In the genomic region with DNA sequence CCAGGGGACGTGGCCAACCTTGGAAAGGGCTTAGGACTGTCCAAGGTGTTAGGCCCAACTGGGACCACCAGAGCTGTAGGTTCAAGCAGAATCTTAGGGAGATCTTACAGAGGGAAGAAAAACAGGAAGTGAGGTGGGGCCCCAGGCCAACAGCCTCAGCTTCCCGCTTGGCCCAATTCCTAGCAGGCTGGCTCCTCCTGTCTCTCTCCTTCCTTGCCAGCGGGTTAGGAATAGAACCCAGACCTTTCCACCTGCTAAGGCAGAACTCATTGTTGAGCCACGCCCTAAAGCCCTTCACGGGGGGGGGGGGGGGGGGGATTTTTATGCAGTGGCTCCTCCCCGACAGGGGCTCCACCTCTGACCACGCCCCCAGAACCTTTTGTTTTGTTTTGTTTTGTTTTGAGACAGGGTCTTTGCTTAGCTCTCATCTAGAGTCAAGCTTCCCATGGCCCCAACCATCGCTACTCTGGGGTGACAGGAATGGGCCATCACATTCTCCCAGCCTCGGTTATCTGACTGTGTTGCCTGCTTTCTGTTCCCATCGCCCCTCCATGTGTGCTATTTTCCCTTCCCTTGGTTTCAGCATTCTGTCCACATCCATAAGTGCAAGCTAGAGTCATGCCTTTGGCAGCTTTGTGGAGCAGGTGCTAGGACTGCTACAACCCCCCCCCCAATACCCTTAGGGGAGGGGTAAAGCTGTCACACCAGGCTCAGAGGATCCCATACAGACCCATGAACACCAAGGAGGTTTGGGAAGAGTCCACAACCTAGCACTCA, we compare ENCODE assay signal across 8 mouse cellular contexts. TPM values are rescaled to one million over a fixed set of nuclear protein-coding genes. Genes with fewer than 3 reads are reported as not detected.
DNase-seq lines count a peak whose midpoint lies in the region; ATAC-seq and TF ChIP-seq lines count a peak whose summit lies in the region.

No protein-coding gene starts in this region.

- no peak for ATAC-seq in forebrain, embryonic 11.5 days (replicated peaks; ENCODE audit: low FRiP score)
- no peak; the same call in 1 of the 2 replicates for ATAC-seq in kidney, postnatal 0 days (replicated peaks; ENCODE audit: low FRiP score, low read depth)

- no peak for TF ChIP-seq POLR2A in cerebellum, adult 2 months (IDR thresholded peaks at IDR 0.05; ENCODE audit: borderline replicate concordance, insufficient read depth, low read length)

- H3K9ac ChIP-seq in forebrain, embryonic 11.5 days (ENCODE audit: low read length), result no peak overlapping the region
- H3K9ac ChIP-seq in kidney, postnatal 0 days (ENCODE audit: low read depth, low read length), result no peak overlapping the region

- peak overlapping the region; percentile 95 for H3K27ac ChIP-seq in cerebellum, adult 2 months (ENCODE audit: insufficient read depth, low read length)
- peak overlapping the region; percentile 12 for H3K27ac ChIP-seq in forebrain, embryonic 11.5 days (ENCODE audit: low read depth, low read length)
- H3K27ac ChIP-seq in kidney, postnatal 0 days, result peak overlapping the region; percentile 99
- peak overlapping the region; percentile 97 for H3K27ac ChIP-seq in midbrain, embryonic 10.5 days (replicated peaks)

- DNase-seq in cerebellum, adult 2 months, result no peak
- no peak for DNase-seq in cerebellum, adult 11 months
- peak; percentile 75 for DNase-seq in CD4-positive helper T cell, adult 2 months (ENCODE audit: low read depth, low spot score)
- no peak for DNase-seq in forebrain, embryonic 11.5 days (ENCODE audit: low spot score)
- DNase-seq in kidney, postnatal 0 days (ENCODE audit: low spot score), result peak; percentile 68
- no peak for DNase-seq in midbrain, embryonic 10.5 days (ENCODE audit: low spot score)
- no peak for DNase-seq in Muller cell, postnatal 12 days (ENCODE audit: inconsistent ontology term)
- DNase-seq in layer of hippocampus, postnatal 14 days (ENCODE audit: low spot score in 2 of 2), result no peak

- H3K4me2 ChIP-seq in forebrain, embryonic 11.5 days (ENCODE audit: low read depth, low read length, severe bottlenecking), result no peak overlapping the region
- H3K4me2 ChIP-seq in kidney, postnatal 0 days (ENCODE audit: low read length), result peak overlapping the region; percentile 0; the same call in 1 of the 2 replicates

- no peak overlapping the region for H3K4me3 ChIP-seq in cerebellum, adult 2 months (replicated peaks; ENCODE audit: insufficient read depth, low read depth, low read length)
- no peak overlapping the region for H3K4me3 ChIP-seq in forebrain, embryonic 11.5 days (ENCODE audit: low read depth, low read length)
- no peak overlapping the region for H3K4me3 ChIP-seq in kidney, postnatal 0 days (replicated peaks; ENCODE audit: low read depth, low read length)
- H3K4me3 ChIP-seq in midbrain, embryonic 10.5 days, result 0 out of 2 replicates have a peak overlapping the region, but pooled peaks have one; percentile 86

- peaks cover 36% of the 10 kb centered on the region for H3K4me1 ChIP-seq in cerebellum, adult 2 months (ENCODE audit: control insufficient read depth, insufficient read depth, low read length)
- peaks cover 29% of the 10 kb centered on the region for H3K4me1 ChIP-seq in forebrain, embryonic 11.5 days (replicated peaks; ENCODE audit: control insufficient read depth, insufficient read depth, low read length)
- H3K4me1 ChIP-seq in kidney, postnatal 0 days (replicated peaks; ENCODE audit: insufficient read depth, low read length), result peaks cover 49% of the 10 kb centered on the region
- peaks cover 56% of the 10 kb centered on the region for H3K4me1 ChIP-seq in midbrain, embryonic 10.5 days

- no peaks in the 10 kb centered on the region for H3K36me3 ChIP-seq in forebrain, embryonic 11.5 days (ENCODE audit: control insufficient read depth, insufficient read depth, low read length)
- H3K36me3 ChIP-seq in kidney, postnatal 0 days (ENCODE audit: insufficient read depth, low read length), result no peaks in the 10 kb centered on the region
- peaks cover 14% of the 10 kb centered on the region for H3K36me3 ChIP-seq in midbrain, embryonic 10.5 days

- no peaks in the 10 kb centered on the region for H3K9me3 ChIP-seq in forebrain, embryonic 11.5 days (ENCODE audit: control insufficient read depth, low read length)
- H3K9me3 ChIP-seq in kidney, postnatal 0 days (replicated peaks; ENCODE audit: low read length), result no peaks in the 10 kb centered on the region
- H3K9me3 ChIP-seq in midbrain, embryonic 10.5 days (replicated peaks), result no peaks in the 10 kb centered on the region

- no peak for TF ChIP-seq CTCF in cerebellum, adult 2 months (IDR thresholded peaks at IDR 0.05; ENCODE audit: borderline replicate concordance, insufficient read depth, low read depth, low read length)
- TF ChIP-seq CTCF in kidney, postnatal 0 days (IDR thresholded peaks at IDR 0.05; ENCODE audit: low read depth), result no peak

- 27% methylated on average over 9 of the region's 10 CpGs for WGBS in cerebellum, adult 2 months
- WGBS in forebrain, embryonic 11.5 days, result 47% methylated on average over 10 of the region's 10 CpGs
- 42% methylated on average over 9 of the region's 10 CpGs for WGBS in kidney, postnatal 0 days
- 62% methylated on average over 8 of the region's 10 CpGs for WGBS in midbrain, embryonic 10.5 days

- no peaks in the 10 kb centered on the region for H3K27me3 ChIP-seq in cerebellum, adult 2 months (ENCODE audit: control insufficient read depth, insufficient read depth, low read length)
- no peaks in the 10 kb centered on the region for H3K27me3 ChIP-seq in forebrain, embryonic 11.5 days (ENCODE audit: control insufficient read depth, insufficient read depth, low read length)
- H3K27me3 ChIP-seq in kidney, postnatal 0 days (ENCODE audit: insufficient read depth, low read length), result no peaks in the 10 kb centered on the region
- no peaks in the 10 kb centered on the region for H3K27me3 ChIP-seq in midbrain, embryonic 10.5 days (ENCODE audit: low read depth, poor library complexity, severe bottlenecking)

RNA-seq across cellular contexts. Expression of a gene that starts 0.9 kb away (rescaled TPM):
- 59.3 and 64.4 TPM in 2 replicates for polyA plus RNA-seq in cerebellum, adult 2 months (2012; rRNA removed)
- polyA plus RNA-seq in forebrain, embryonic 11.5 days (2014; fragmentation: Nextera tagmentation; extraction: Ambion mirVana), result 85.1 and 87.0 TPM in 2 replicates
- 75.8 and 85.5 TPM in 2 replicates for polyA plus RNA-seq in kidney, postnatal 0 days (2015; fragmentation: Nextera tagmentation; extraction: Ambion mirVana)
- 82.7 and 84.7 TPM in 2 replicates for polyA plus RNA-seq in midbrain, embryonic 10.5 days (2016; fragmentation: Nextera tagmentation; extraction: Ambion mirVana)
- total RNA-seq in layer of hippocampus, postnatal 14 days (2021), result 10 to 100 TPM; 50.5 to 51.5 TPM

RNA-seq across cellular contexts. Expression of a gene that starts 21.9 kb away (rescaled TPM):
- 106 and 108 TPM in 2 replicates for polyA plus RNA-seq in cerebellum, adult 2 months (2012; rRNA removed)
- polyA plus RNA-seq in forebrain, embryonic 11.5 days (2014; fragmentation: Nextera tagmentation; extraction: Ambion mirVana), result 78.3 and 97.3 TPM in 2 replicates
- polyA plus RNA-seq in kidney, postnatal 0 days (2015; fragmentation: Nextera tagmentation; extraction: Ambion mirVana), result 62.7 and 64.5 TPM in 2 replicates
- polyA plus RNA-seq in midbrain, embryonic 10.5 days (2016; fragmentation: Nextera tagmentation; extraction: Ambion mirVana), result 70.3 and 75.2 TPM in 2 replicates
- 10 to 100 TPM; 90.2 to 94.4 TPM for total RNA-seq in layer of hippocampus, postnatal 14 days (2021)

RNA-seq across cellular contexts. Expression of a gene that starts 23.0 kb away (rescaled TPM):
- 12.6 and 14.2 TPM in 2 replicates for polyA plus RNA-seq in cerebellum, adult 2 months (2012; rRNA removed)
- 57.9 and 61.1 TPM in 2 replicates for polyA plus RNA-seq in forebrain, embryonic 11.5 days (2014; fragmentation: Nextera tagmentation; extraction: Ambion mirVana)
- polyA plus RNA-seq in kidney, postnatal 0 days (2015; fragmentation: Nextera tagmentation; extraction: Ambion mirVana), result 22.3 and 26.7 TPM in 2 replicates
- 69.9 and 73.9 TPM in 2 replicates for polyA plus RNA-seq in midbrain, embryonic 10.5 days (2016; fragmentation: Nextera tagmentation; extraction: Ambion mirVana)
- total RNA-seq in layer of hippocampus, postnatal 14 days (2021), result 10 to 100 TPM; 16.1 to 19.0 TPM

RNA-seq across cellular contexts. Expression of a gene that starts 23.2 kb away (rescaled TPM):
- polyA plus RNA-seq in cerebellum, adult 2 months (2012; rRNA removed), result 112 and 117 TPM in 2 replicates
- polyA plus RNA-seq in forebrain, embryonic 11.5 days (2014; fragmentation: Nextera tagmentation; extraction: Ambion mirVana), result 4.8 and 7.2 TPM in 2 replicates
- 22.4 and 24.5 TPM in 2 replicates for polyA plus RNA-seq in kidney, postnatal 0 days (2015; fragmentation: Nextera tagmentation; extraction: Ambion mirVana)
- polyA plus RNA-seq in midbrain, embryonic 10.5 days (2016; fragmentation: Nextera tagmentation; extraction: Ambion mirVana), result 8.9 and 15.7 TPM in 2 replicates
- 10 to 100 TPM; 44.8 to 54.7 TPM for total RNA-seq in layer of hippocampus, postnatal 14 days (2021)

RNA-seq across cellular contexts. Expression of a gene that starts 56.2 kb away (rescaled TPM):
- polyA plus RNA-seq in cerebellum, adult 2 months (2012; rRNA removed), result 208 and 218 TPM in 2 replicates
- polyA plus RNA-seq in forebrain, embryonic 11.5 days (2014; fragmentation: Nextera tagmentation; extraction: Ambion mirVana), result 134 TPM in 2 replicates
- polyA plus RNA-seq in kidney, postnatal 0 days (2015; fragmentation: Nextera tagmentation; extraction: Ambion mirVana), result 137 and 139 TPM in 2 replicates
- polyA plus RNA-seq in midbrain, embryonic 10.5 days (2016; fragmentation: Nextera tagmentation; extraction: Ambion mirVana), result 131 and 151 TPM in 2 replicates
- total RNA-seq in layer of hippocampus, postnatal 14 days (2021), result 100 to 1,000 TPM; 176 to 180 TPM

Comparison
In these comparisons a context has a peak if more than half of its experiments do, and no peak if none do; other contexts are left out.
1. DNase-seq: peak in CD4-positive helper T cell, adult 2 months (single experiment) and kidney, postnatal 0 days (single experiment); none in cerebellum, adult 2 months (0 of 2), cerebellum, adult 11 months (single experiment), forebrain, embryonic 11.5 days (single experiment), midbrain, embryonic 10.5 days (single experiment), Muller cell, postnatal 12 days (single experiment) and layer of hippocampus, postnatal 14 days (0 of 2).
2. H3K27ac ChIP-seq: peak in every context shown above with its lines; median percentile 99 in kidney, postnatal 0 days; 97 in midbrain, embryonic 10.5 days; 95 in cerebellum, adult 2 months; 12 in forebrain, embryonic 11.5 days.